Mouse (Mus musculus) lung, embryonic 16.5 days (tissue): Measurements from ENCODE around the gene Slc43a2. TPM values are rescaled to one million over a fixed set of nuclear protein-coding genes. Genes with fewer than 3 reads are reported as not detected.

Experiments
- ATAC-seq: fragments of 200-750 bp; cut with Nextera tagmentation; 2 replicates; pipeline ENCODE4 v1.8.0; 2017; ENCODE audit warnings: low read depth, mild to moderate bottlenecking, moderate library complexity
- H3K27ac ChIP-seq: fragments of 300-500 bp; sonication (generic); 2 replicates; pipeline ENCODE4 v1.5.1; 2014; ENCODE audit warnings: mild to moderate bottlenecking, control low read depth, low read length
- H3K27me3 ChIP-seq: fragments of 300-500 bp; sonication (generic); 2 replicates; pipeline ENCODE4 v1.6.1; 2014; ENCODE audit warnings: low read depth, low read length, mixed read lengths; ENCODE audit not compliant: control insufficient read depth, insufficient read depth
- H3K36me3 ChIP-seq: fragments of 300-500 bp; sonication (generic); 2 replicates; pipeline ENCODE4 v1.6.1; 2014; ENCODE audit warnings: low read length; ENCODE audit not compliant: control insufficient read depth, insufficient read depth
- H3K4me1 ChIP-seq: fragments of 300-500 bp; sonication (generic); replicated peaks from 2 replicates; pipeline ENCODE4 v1.6.1; 2014; ENCODE audit warnings: low read length, mixed read lengths; ENCODE audit not compliant: control insufficient read depth, insufficient read depth
- H3K4me2 ChIP-seq: fragments of 300-500 bp; sonication (generic); 2 replicates; pipeline ENCODE4 v1.6.1; 2014; ENCODE audit warnings: low read depth, low read length, control low read depth
- H3K4me3 ChIP-seq: fragments of 300-500 bp; sonication (generic); 2 replicates; pipeline ENCODE4 v1.5.1; 2014; ENCODE audit warnings: mild to moderate bottlenecking, low read length, control low read depth
- H3K9ac ChIP-seq: fragments of 300-500 bp; sonication (generic); 2 replicates; pipeline ENCODE4 v1.6.1; 2014; ENCODE audit warnings: low read length, control low read depth
- H3K9me3 ChIP-seq: fragments of 300-500 bp; sonication (generic); 2 replicates; pipeline ENCODE4 v1.6.1; 2016; ENCODE audit warnings: low read length; ENCODE audit not compliant: control insufficient read depth
- WGBS: fragments of 180-500 bp; shearing (Covaris S2); extraction: QIAGEN DNeasy Blood & Tissue Kit; methylation state at CpG from one replicate; pipeline ENCODE4 v1.1.7; 2014; 5-methylcytosine and 5-hydroxymethylcytosine counted together
- microRNA-seq: library from miRNA; unstranded; fragments of <30 nt; microRNA quantifications from one replicate; pipeline ENCODE4, GENCODE M21; 2016
- polyA plus RNA-seq: library from polyadenylated mRNA; unstranded; fragments of >200 nt; fragmentation: Nextera tagmentation; extraction: Ambion mirVana; gene quantifications from 2 replicates; pipeline ENCODE4 v1.2.1, GENCODE M21; 2015

Gene Slc43a2
- polyA plus RNA-seq, 1 experiment from 2014 or later: 7.4 TPM

- Histone ChIP-seq H3K9me3 (no peaks in the 10 kb centered on the region), H3K4me1 (0 out of 2 replicates have a peak, but pooled peaks cover 2% of the 10 kb centered on the region), H3K27me3 (no peaks in the 10 kb centered on the region), H3K36me3 (peaks cover 25% of the 10 kb centered on the region), H3K27ac (no peak overlapping the region; the same call in 1 of the 2 replicates), H3K4me2 (no peak overlapping the region), H3K4me3 (no peak overlapping the region), H3K9ac (no peak overlapping the region)
- WGBS: 87% methylated on average over 2 of the region's 2 CpGs
- ATAC-seq: no peak
Measured at GRCm38 (mm10) chr11:75622588-75623329, 91.3 kb downstream of the Slc43a2 start.

- Histone ChIP-seq H3K4me3 (no peak overlapping the region), H3K9ac (no peak overlapping the region), H3K27me3 (no peaks in the 10 kb centered on the region), H3K4me1 (0 out of 2 replicates have a peak, but pooled peaks cover 2% of the 10 kb centered on the region), H3K27ac (peak overlapping the region; percentile 36), H3K36me3 (peaks cover 26% of the 10 kb centered on the region), H3K9me3 (no peaks in the 10 kb centered on the region), H3K4me2 (no peak overlapping the region)
- peak; percentile 37; the same call in 1 of the 2 replicates for ATAC-seq
- 39% methylated on average over 2 of the region's 2 CpGs for WGBS
Measured at GRCm38 (mm10) chr11:75624102-75624554, 92.6 kb downstream of the Slc43a2 start.

- Histone ChIP-seq H3K36me3 (peaks cover 20% of the 10 kb centered on the region), H3K4me1 (0 out of 2 replicates have a peak, but pooled peaks cover 3% of the 10 kb centered on the region), H3K27ac (no peak overlapping the region), H3K4me3 (no peak overlapping the region), H3K27me3 (no peaks in the 10 kb centered on the region), H3K9me3 (no peaks in the 10 kb centered on the region), H3K9ac (no peak overlapping the region), H3K4me2 (no peak overlapping the region)
- 86% methylated on average over 4 of the region's 4 CpGs for WGBS
- ATAC-seq: no peak
Measured at GRCm38 (mm10) chr11:75625820-75626219, 94.3 kb downstream of the Slc43a2 start.

Small RNAs within 50 kb of the gene (microRNA-seq; reads per million reads assigned to microRNA genes)
- not detected for gene Mir3971

Other genes starting within 250 kb of the Slc43a2 start
- gene Rpa1, start 183.4 kb upstream of the Slc43a2 start, polyA plus RNA-seq: 172 and 191 TPM in 2 replicates
- 14.1 and 16.9 TPM in 2 replicates for gene Smyd4, start 183.3 kb upstream of the Slc43a2 start, polyA plus RNA-seq
- gene Serpinf1, start 109.0 kb upstream of the Slc43a2 start, polyA plus RNA-seq: 61.3 and 67.5 TPM in 2 replicates
- gene Serpinf2, start 92.1 kb upstream of the Slc43a2 start, polyA plus RNA-seq: 0.95 and 9.2 TPM in 2 replicates
- 5.3 and 5.9 TPM in 2 replicates for gene Wdr81, start 77.0 kb upstream of the Slc43a2 start, polyA plus RNA-seq
- gene Tlcd2, start 70.0 kb upstream of the Slc43a2 start, polyA plus RNA-seq: 16.7 and 17.1 TPM in 2 replicates
- gene Prpf8, start 44.9 kb upstream of the Slc43a2 start, polyA plus RNA-seq: 46.0 and 47.6 TPM in 2 replicates
- 0.83 and 0.89 TPM in 2 replicates for gene Rilp, start 21.6 kb upstream of the Slc43a2 start, polyA plus RNA-seq
- 16.4 and 17.7 TPM in 2 replicates for gene Scarf1, start 18.2 kb upstream of the Slc43a2 start, polyA plus RNA-seq
- 63.7 and 63.8 TPM in 2 replicates for gene Pitpna, start 56.4 kb downstream of the Slc43a2 start, polyA plus RNA-seq
- 33.8 and 35.4 TPM in 2 replicates for gene Inpp5k, start 99.3 kb downstream of the Slc43a2 start, polyA plus RNA-seq
- gene Myo1c, start 118.8 kb downstream of the Slc43a2 start, polyA plus RNA-seq: 93.0 and 96.5 TPM in 2 replicates
- 108 and 112 TPM in 2 replicates for gene Crk, start 147.6 kb downstream of the Slc43a2 start, polyA plus RNA-seq
- gene Ywhae, start 201.2 kb downstream of the Slc43a2 start, polyA plus RNA-seq: 833 and 905 TPM in 2 replicates